Mouse (Mus musculus) kidney, adult 8-10 months (tissue): ENCODE data around the gene Shpk.

Experiments used
- DNase-seq, 2 experiments: peaks; one replicate each; pipeline ENCODE4 v3.0.0; 2022

Gene Shpk

GRCm38 (mm10) chr11:73199230-73199712, at the start of gene Shpk:
Gene Shpk, plus strand, starts transcription at chr11:73199460.
- DNase-seq, result peak; percentile 95 to 97

GRCm38 (mm10) chr11:73155071-73155470, 44.2 kb upstream of the Shpk start:
- DNase-seq, result no peak

GRCm38 (mm10) chr11:73159957-73160810, 39.1 kb upstream of the Shpk start, which contains the start of gene P2rx5:
Gene P2rx5, plus strand, starts transcription at chr11:73160421.
- peak; percentile 54 to 64 for DNase-seq

GRCm38 (mm10) chr11:73160811-73161200, 38.5 kb upstream of the Shpk start:
- peak in 1 of 2 experiments; percentile 50 for DNase-seq

GRCm38 (mm10) chr11:73161616-73162015, 37.6 kb upstream of the Shpk start:
- DNase-seq, result no peak

DNA sequence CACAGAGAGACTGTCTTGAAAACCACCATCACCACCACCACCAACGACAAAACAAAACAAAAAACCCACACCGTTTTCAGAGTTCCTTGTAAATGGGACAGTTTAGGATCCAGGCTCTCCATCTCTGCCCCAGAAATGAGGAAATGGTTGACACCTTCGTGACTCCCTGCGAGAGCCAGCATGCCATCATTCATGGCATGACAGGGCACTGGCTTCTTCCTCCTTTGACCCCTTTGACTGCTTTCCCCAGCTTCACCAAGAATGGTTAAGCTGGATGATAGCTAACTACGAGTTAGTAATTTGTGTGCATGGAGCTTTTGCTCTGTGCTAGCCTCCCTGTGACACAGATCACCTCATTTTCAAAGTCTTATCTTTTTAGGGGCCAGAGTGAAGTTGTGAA, 37.0 kb upstream of the Shpk start:
- peak in 1 of 2 experiments; percentile 38 for DNase-seq

- DNase-seq, result peak; percentile 65 to 67
Measured at GRCm38 (mm10) chr11:73168071-73168470, 31.2 kb upstream of the Shpk start.

- DNase-seq, result peak; percentile 41 to 58
Measured at GRCm38 (mm10) chr11:73168576-73168975, 30.7 kb upstream of the Shpk start.

- DNase-seq, result peak; percentile 54 to 81
Measured at GRCm38 (mm10) chr11:73169231-73169630, 30.0 kb upstream of the Shpk start.

DNA sequence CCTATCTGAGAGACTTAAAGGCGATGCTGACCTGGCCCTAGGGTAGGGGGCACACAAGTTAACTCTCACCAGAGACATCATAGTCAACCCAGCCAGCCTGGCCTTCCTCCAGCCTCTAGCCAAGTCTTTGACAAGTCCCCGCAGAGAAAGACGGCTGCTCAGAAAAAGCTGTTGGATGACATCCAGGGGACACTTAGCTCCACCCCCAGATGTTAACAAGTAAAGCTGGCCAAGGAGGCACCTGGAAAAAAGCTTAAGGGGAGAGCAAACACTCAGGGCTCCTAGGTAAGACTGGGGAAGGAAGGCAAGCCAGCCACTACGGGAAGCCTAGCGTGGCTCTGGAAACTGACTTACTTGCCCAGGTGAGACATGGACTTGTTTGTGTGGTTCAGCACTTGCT, 27.1 kb upstream of the Shpk start:
- DNase-seq, result peak; percentile 93 to 94

- DNase-seq, result peak; percentile 92 to 96
Measured at GRCm38 (mm10) chr11:73175612-73176011, 23.6 kb upstream of the Shpk start.

- no peak for DNase-seq
Measured at GRCm38 (mm10) chr11:73176186-73176585, 23.1 kb upstream of the Shpk start.

GRCm38 (mm10) chr11:73176608-73177508, 22.4 kb upstream of the Shpk start, which contains the start of the genes Emc6 and Tax1bp3:
Gene Emc6, minus strand, starts transcription at chr11:73177037.
Gene Tax1bp3, plus strand, starts transcription at chr11:73177083.
- DNase-seq, result peak; percentile 95 to 97

DNA sequence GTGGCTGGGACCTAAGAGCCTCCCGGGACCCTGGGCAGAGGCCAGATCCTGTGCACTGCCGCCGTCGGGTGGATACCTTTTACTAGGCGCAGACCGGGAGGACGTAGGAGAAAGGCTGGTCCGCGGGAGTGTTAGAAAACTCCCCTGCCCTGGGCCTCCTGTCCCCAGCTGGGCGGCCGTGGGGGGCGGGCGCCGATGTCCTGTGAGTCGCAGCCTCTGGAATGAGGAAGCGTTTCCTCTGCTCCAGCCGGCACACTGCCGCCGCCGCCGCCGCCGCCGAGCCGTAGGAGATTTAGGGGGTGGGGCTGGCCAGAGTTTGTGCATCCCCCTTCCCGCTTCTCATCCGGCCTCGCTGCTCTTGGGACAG, 21.8 kb upstream of the Shpk start:
- DNase-seq, result peak; percentile 75 to 80

DNA sequence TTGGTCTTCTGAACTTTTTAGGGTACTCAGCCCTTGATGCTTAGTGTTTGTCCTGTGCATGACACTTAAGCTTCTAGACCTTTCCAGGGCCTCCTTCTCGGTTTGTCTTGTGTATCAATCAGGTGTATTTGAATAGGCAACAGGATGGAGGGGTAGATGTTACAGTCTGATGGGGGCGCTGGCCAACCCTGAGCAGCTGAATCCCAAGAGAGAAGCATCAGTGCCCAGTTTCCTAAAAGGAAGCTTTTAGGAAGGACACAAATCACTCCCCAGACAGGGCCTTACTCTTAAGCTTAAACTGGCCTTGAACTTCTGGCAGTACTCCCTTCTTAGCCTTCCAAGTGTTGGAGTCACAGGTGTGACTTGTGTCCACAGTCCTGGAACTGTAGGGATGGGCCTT, 21.4 kb upstream of the Shpk start:
- DNase-seq, result no peak

- no peak for DNase-seq
Measured at GRCm38 (mm10) chr11:73185872-73186615, 13.2 kb upstream of the Shpk start.

GRCm38 (mm10) chr11:73187231-73187630, 12.0 kb upstream of the Shpk start:
- DNase-seq, result peak; percentile 31 to 64

GRCm38 (mm10) chr11:73193047-73193446, 6.2 kb upstream of the Shpk start:
- DNase-seq, result no peak

DNA sequence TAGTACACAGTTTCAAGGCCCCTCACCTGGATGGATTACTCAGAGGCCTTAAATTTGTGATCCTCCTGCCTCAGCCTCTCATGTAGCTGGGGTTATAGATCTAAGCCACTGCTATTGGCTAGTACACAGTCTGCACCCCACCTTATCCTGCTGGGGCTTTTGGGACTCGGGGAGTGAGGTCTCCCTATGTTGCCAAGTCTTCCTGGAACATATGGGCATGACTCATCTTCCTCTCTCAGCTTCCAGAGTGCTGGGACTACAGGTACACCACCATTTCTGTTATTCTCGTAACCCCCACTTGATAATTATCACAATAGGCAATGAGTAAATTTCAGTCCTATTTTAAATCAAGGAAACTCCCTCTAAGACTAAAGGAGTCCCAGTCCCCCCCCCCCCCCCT, 4.8 kb upstream of the Shpk start:
- DNase-seq, result no peak

DNA sequence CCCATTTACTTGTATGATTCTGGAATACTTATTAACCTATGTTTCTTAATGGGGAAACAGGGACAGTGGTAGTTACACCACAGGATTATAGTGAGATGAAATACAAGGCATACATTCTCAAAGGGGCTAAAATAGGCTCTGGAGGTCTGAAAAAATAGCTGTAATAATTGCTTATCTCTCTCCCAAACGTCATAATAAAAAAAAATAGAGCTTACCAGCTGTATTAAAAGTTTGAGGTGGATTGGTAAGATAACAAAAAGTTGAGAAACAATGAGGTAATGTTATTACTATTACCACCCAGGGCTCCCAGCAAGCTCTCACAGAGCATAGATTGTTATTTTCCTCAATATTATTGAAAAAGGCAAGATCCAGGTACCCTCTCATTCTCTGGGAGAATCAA, 1.1 kb upstream of the Shpk start:
- DNase-seq, result no peak

DNA sequence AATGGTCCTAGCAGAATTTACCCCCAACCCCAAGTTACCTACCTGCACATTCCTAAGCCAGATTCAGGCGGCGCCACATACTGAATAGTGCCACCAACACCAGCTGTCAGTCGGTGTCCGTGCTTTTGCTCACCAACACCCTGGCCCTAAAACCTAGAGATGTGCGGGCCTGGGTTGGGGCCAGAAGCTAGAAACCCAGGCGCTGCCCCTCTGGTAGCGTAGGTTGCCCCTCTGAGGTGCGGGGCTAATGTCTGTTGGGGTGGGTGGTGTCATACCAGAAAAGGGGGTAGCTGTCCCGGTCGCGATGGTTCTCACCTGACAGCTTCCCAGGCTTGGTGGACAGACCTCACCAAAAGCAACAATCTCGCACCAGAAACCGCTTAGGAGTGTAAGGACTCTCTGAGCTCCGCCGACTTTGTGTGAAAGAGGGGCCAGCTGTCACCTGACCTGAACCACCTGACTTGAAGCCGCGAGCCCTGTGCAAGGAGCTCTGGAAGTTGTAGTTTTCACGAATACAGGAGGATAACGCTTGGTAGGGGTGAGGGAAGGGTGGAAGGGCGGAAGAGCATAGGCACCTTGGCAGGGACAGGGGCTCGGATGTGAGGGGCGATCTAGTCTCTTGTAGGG, 544 bp upstream of the Shpk start, which contains the start of gene Ctns:
Gene Ctns, minus strand, starts transcription at position 440 of the 627 bp plus-strand sequence.
- peak; percentile 90 to 92 for DNase-seq

- peak; percentile 43 to 48 for DNase-seq
Measured at GRCm38 (mm10) chr11:73199879-73200278, 619 bp downstream of the Shpk start.
